In the genomic region with DNA sequence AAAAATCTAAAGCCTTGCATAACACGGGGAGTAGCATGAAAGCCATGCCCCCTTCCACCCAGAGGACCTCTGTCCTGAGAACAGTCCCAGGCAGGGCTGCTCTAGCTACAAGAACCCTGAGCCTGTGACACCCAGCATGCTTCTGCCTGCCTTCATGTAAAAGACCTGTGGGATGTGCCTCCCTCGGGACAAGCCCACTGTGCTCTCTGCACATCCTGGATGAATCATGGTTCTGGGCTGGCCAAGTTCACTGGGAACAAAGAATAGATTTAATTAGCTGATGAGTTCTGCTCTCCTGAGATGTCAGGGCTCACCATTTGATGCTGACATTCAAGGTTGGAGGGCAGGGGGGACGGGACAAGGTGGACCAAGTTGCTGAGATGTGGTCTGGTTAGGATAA, we compare ENCODE assay signal across 23 mouse cellular contexts. TPM values are rescaled to one million over a fixed set of nuclear protein-coding genes. Genes with fewer than 3 reads are reported as not detected.
A peak's percentile ranks its signal among the peaks of the same experiment; 100 is the strongest.
DNase-seq lines count a peak whose midpoint lies in the region; TF ChIP-seq lines count a peak whose summit lies in the region.
"Had no signal": no experiment of that assay in that cellular context is flagged by ENCODE, and none has a peak within 500 bp of the region (broad histone marks: within the 10 kb centered on the region; RNA-seq: fewer than 3 reads in every experiment).

No protein-coding gene starts in this region.

- H3K79me2 ChIP-seq in myocyte (ENCODE audit: control insufficient read depth, insufficient read depth): peaks cover 100% of the 10 kb centered on the region

- no peak overlapping the region for H3ac ChIP-seq in myocyte (ENCODE audit: control insufficient read depth, insufficient read length)

- H3K9me3 ChIP-seq in E14TG2a.4 (ENCODE audit: low read length): 0 out of 2 replicates have a peak, but pooled peaks cover 2% of the 10 kb centered on the region
- H3K9me3 ChIP-seq: heart, embryonic 10.5 days; hindbrain, embryonic 15.5 days; kidney, embryonic 15.5 days; limb, embryonic 13.5 days; lung, embryonic 15.5 days; midbrain, embryonic 10.5 days; midbrain, embryonic 15.5 days had no signal

- peak overlapping the region; percentile 95 for H3K27ac ChIP-seq in gastrocnemius, adult 2 months
- H3K27ac ChIP-seq: heart, embryonic 10.5 days; hindbrain, embryonic 15.5 days; kidney, embryonic 15.5 days; limb, embryonic 13.5 days; lung, embryonic 15.5 days; midbrain, embryonic 10.5 days; midbrain, embryonic 15.5 days had no signal

- peaks cover 97% of the 10 kb centered on the region for H3K4me1 ChIP-seq in E14TG2a.4 (replicated peaks; ENCODE audit: low read depth, low read length)

- peak overlapping the region; percentile 7 for H3K4me2 ChIP-seq in myocyte (ENCODE audit: low read depth)
- H3K4me2 ChIP-seq: hindbrain, embryonic 15.5 days; kidney, embryonic 15.5 days; limb, embryonic 13.5 days; liver, embryonic 11.5 days; lung, embryonic 15.5 days; midbrain, embryonic 15.5 days had no signal

- peaks cover 28% of the 10 kb centered on the region for H3K36me3 ChIP-seq in E14TG2a.4 (ENCODE audit: insufficient read depth, low read length)
- H3K36me3 ChIP-seq in myocyte (ENCODE audit: control insufficient read depth, insufficient read depth): peaks cover 3% of the 10 kb centered on the region
- H3K36me3 ChIP-seq: hindbrain, embryonic 15.5 days; midbrain, embryonic 15.5 days had no signal

- H3K27me3 ChIP-seq in E14TG2a.4 (ENCODE audit: insufficient read depth, low read length) (no peaks in the 10 kb centered on the region), myocyte (ENCODE audit: control insufficient read depth, insufficient read depth, insufficient read length) (no peaks in the 10 kb centered on the region)
- H3K27me3 ChIP-seq: hindbrain, embryonic 15.5 days; kidney, embryonic 15.5 days; limb, embryonic 13.5 days; lung, embryonic 15.5 days; midbrain, embryonic 15.5 days had no signal

- intact Hi-C loops in gastrocnemius, adult 2 months (cut with DNase I): no loop called here
- intact Hi-C loops in gastrocnemius, postnatal 14 days (cut with DNase I; ENCODE audit: low total_unique reads): no loop called here

- TF ChIP-seq CTCF in gastrocnemius, adult 2 months (IDR thresholded peaks at IDR 0.05): no peak
- TF ChIP-seq CTCF in E14TG2a.4 (conservative IDR thresholded peaks at IDR 0.05; ENCODE audit: low read length): no peak

- DNase-seq in gastrocnemius, adult 2 months: no peak
- DNase-seq in gastrocnemius, postnatal 14 days: no peak
- peak; percentile 47 for DNase-seq in 3T3-L1 (ENCODE audit: low read depth, low spot score)
- no peak for DNase-seq in urinary bladder, adult 2 months (ENCODE audit: low spot score)
- DNase-seq in adipocyte (ENCODE audit: low spot score): no peak
- DNase-seq: adrenal gland, adult 8-10 months; cerebellum, adult 11 months; heart, postnatal 36 days; kidney, adult 18-20 months; kidney, postnatal 25 days; spleen, adult 18-20 months; thymus, adult 18-20 months; thymus, postnatal 36 days had no signal

- no peak for TF ChIP-seq POLR2A in myocyte (IDR thresholded peaks at IDR 0.05; ENCODE audit: insufficient read length, low read depth)

- peak overlapping the region; percentile 50 for H3K4me3 ChIP-seq in gastrocnemius, adult 2 months
- H3K4me3 ChIP-seq in E14TG2a.4 (replicated peaks; ENCODE audit: low read length) (peak overlapping the region; percentile 60), myocyte (no peak overlapping the region)
- H3K4me3 ChIP-seq: heart, embryonic 10.5 days; hindbrain, embryonic 15.5 days; kidney, embryonic 15.5 days; limb, embryonic 13.5 days; lung, embryonic 15.5 days; midbrain, embryonic 10.5 days; midbrain, embryonic 15.5 days had no signal

TF ChIP-seq in myocyte, 11 proteins besides CTCF, POLR2A, EP300 and RAD21:
- TF ChIP-seq REST (IDR thresholded peaks at IDR 0.05; ENCODE audit: insufficient read depth, insufficient read length) (no peak), MYOG (IDR thresholded peaks at IDR 0.05; ENCODE audit: control insufficient read depth in 1 of 3, insufficient read depth in 1 of 3, insufficient read length in 2 of 3, low read depth in 2 of 3) (no peak), USF1 (IDR thresholded peaks at IDR 0.05; ENCODE audit: low read depth) (no peak), MAX (IDR thresholded peaks at IDR 0.05; ENCODE audit: low read depth) (no peak), POLR2AphosphoS2 (IDR thresholded peaks at IDR 0.05; ENCODE audit: insufficient read length, low read depth) (no peak), TCF3 (IDR thresholded peaks at IDR 0.05; ENCODE audit: insufficient read length, low read depth) (no peak), SRF (IDR thresholded peaks at IDR 0.05; ENCODE audit: control insufficient read depth, insufficient read length, low read depth) (no peak)

RNA-seq across cellular contexts. Expression of a gene that starts 9.6 kb away (rescaled TPM):
- total RNA-seq in gastrocnemius, adult 2 months (2021): 10 to 100 TPM; 76.4 to 86.9 TPM
- total RNA-seq in gastrocnemius, postnatal 14 days (2021): 10 to 100 TPM; 79.2 to 83.9 TPM
- 76.2 TPM for polyA plus RNA-seq in myocyte (2012; fragmentation: generic; extraction: Trizol)
- polyA plus RNA-seq in urinary bladder, adult 2 months (2012; rRNA removed): 34.1 and 53.6 TPM in 2 replicates
